Mouse (Mus musculus) liver, adult 2 months (tissue): ENCODE data around the gene 4930407I10Rik. TPM values are rescaled to one million over a fixed set of nuclear protein-coding genes. Genes with fewer than 3 reads are reported as not detected.

Experiments
- DNase-seq: peaks from one replicate; pipeline ENCODE4 v3.0.0-alpha.2; 2011; ENCODE audit warnings: low read depth, low spot score; ENCODE audit errors: extremely low read depth
- H3K27ac ChIP-seq: fragments of 200-500 bp; replicated peaks from 2 replicates; pipeline ENCODE4 v1.5.1; 2012; ENCODE audit warnings: low read depth, mild to moderate bottlenecking, control low read depth, inconsistent platforms, low read length; ENCODE audit not compliant: insufficient read depth
- H3K27me3 ChIP-seq: fragments of 200-500 bp; 2 replicates; pipeline ENCODE4 v1.6.1; 2012; ENCODE audit warnings: mild to moderate bottlenecking, moderate library complexity, low read length, inconsistent platforms; ENCODE audit not compliant: control insufficient read depth, insufficient read depth
- H3K36me3 ChIP-seq: fragments of 200-500 bp; 2 replicates; pipeline ENCODE4 v1.6.1; 2012; ENCODE audit warnings: low read length, inconsistent platforms; ENCODE audit not compliant: control insufficient read depth, insufficient read depth
- H3K4me1 ChIP-seq: fragments of 200-500 bp; 2 replicates; pipeline ENCODE4 v1.6.1; 2011; ENCODE audit warnings: low read length; ENCODE audit not compliant: control insufficient read depth, insufficient read depth
- H3K4me3 ChIP-seq: fragments of 200-500 bp; 2 replicates; pipeline ENCODE4 v1.5.1; 2011; ENCODE audit warnings: low read depth, mild to moderate bottlenecking, control low read depth, low read length, moderate library complexity; ENCODE audit not compliant: insufficient read depth
- H3K79me2 ChIP-seq: fragments of 200-500 bp; 2 replicates; pipeline ENCODE4 v1.6.1; 2012; ENCODE audit warnings: inconsistent platforms, mild to moderate bottlenecking, low read length, moderate library complexity; ENCODE audit not compliant: control insufficient read depth, insufficient read depth
- H3K9ac ChIP-seq: fragments of 200-500 bp; 2 replicates; pipeline ENCODE4 v1.6.1; 2012; ENCODE audit warnings: low read depth, mild to moderate bottlenecking, control low read depth, inconsistent platforms, low read length
- CTCF ChIP-seq: fragments of 200-500 bp; IDR thresholded peaks from 2 replicates; pipeline ENCODE4 v1.5.1; 2011; ENCODE audit warnings: low read depth, low read length, control low read depth
- POLR2A ChIP-seq: fragments of 200-500 bp; IDR thresholded peaks from 2 replicates; pipeline ENCODE4 v1.6.1; 2011; ENCODE audit warnings: low read length, control low read depth; ENCODE audit not compliant: insufficient read depth; ENCODE audit errors: extremely low read depth
- WGBS: fragments of 180-500 bp; shearing (Covaris S2); methylation state at CpG from one replicate; pipeline ENCODE4 v1.1.7; 2018; 5-methylcytosine and 5-hydroxymethylcytosine counted together
- polyA plus RNA-seq: library from polyadenylated mRNA; depleted of rRNA; stranded (reverse); fragments of >200 nt; gene quantifications from 2 replicates; pipeline ENCODE4 v1.2.3, GENCODE M21; 2012; rRNA removed
- total RNA-seq: library from RNA; depleted of rRNA; stranded (reverse); fragments of >200 nt; gene quantifications from 2 replicates; pipeline ENCODE4 v1.2.3, GENCODE M21; 2014; rRNA removed

4930407I10Rik gene
- total RNA-seq (not detected in 2 replicates), polyA plus RNA-seq (not detected in 2 replicates)

- Histone ChIP-seq H3K4me3 (no peak within 1 kb of the TSS), H3K9ac (no peak within 1 kb of the TSS), H3K27ac (no peak within 1 kb of the TSS), H3K27me3 (0 out of 2 replicates have a peak, but pooled peaks cover 2% of the 10 kb centered on the region), H3K36me3 (no peaks in the 10 kb centered on the region), H3K79me2 (no peaks in the 10 kb centered on the region), H3K4me1 (no peaks in the 10 kb centered on the region)
- DNase-seq = no peak
- 70% methylated on average over 1 of the region's 1 CpGs for WGBS
- no peak for TF ChIP-seq CTCF
- TF ChIP-seq POLR2A = no peak
Measured at GRCm38 (mm10) chr15:82058719-82059201, at the start of gene 4930407I10Rik. Gene 4930407I10Rik, plus strand, starts transcription at chr15:82059151.

- Histone ChIP-seq H3K27me3 (no peaks in the 10 kb centered on the region), H3K9ac (no peak overlapping the region), H3K79me2 (peaks cover 15% of the 10 kb centered on the region; the same call in 1 of the 2 replicates), H3K27ac (no peak overlapping the region), H3K4me3 (no peak overlapping the region), H3K4me1 (peaks cover 11% of the 10 kb centered on the region; the same call in 1 of the 2 replicates), H3K36me3 (no peaks in the 10 kb centered on the region)
- no peak for DNase-seq
- 90% methylated on average over 6 of the region's 6 CpGs for WGBS
- TF ChIP-seq CTCF (no peak), POLR2A (no peak)
Measured at GRCm38 (mm10) chr15:82011947-82012346, 47.0 kb upstream of the 4930407I10Rik start.

- Histone ChIP-seq H3K36me3 (no peaks in the 10 kb centered on the region), H3K79me2 (peaks cover 11% of the 10 kb centered on the region; the same call in 1 of the 2 replicates), H3K4me3 (peak overlapping the region; percentile 77), H3K27me3 (no peaks in the 10 kb centered on the region), H3K27ac (no peak overlapping the region), H3K9ac (peak overlapping the region; percentile 83; the same call in 1 of the 2 replicates), H3K4me1 (peaks cover 11% of the 10 kb centered on the region; the same call in 1 of the 2 replicates)
- WGBS = 12% methylated on average over 9 of the region's 9 CpGs
- DNase-seq = no peak
- TF ChIP-seq CTCF (no peak), POLR2A (no peak)
Measured at GRCm38 (mm10) chr15:82014745-82015391, 44.1 kb upstream of the 4930407I10Rik start.

- Histone ChIP-seq H3K27me3 (no peaks in the 10 kb centered on the region), H3K4me3 (peak overlapping the region; percentile 77), H3K36me3 (no peaks in the 10 kb centered on the region), H3K4me1 (peaks cover 11% of the 10 kb centered on the region; the same call in 1 of the 2 replicates), H3K9ac (peak overlapping the region; percentile 83), H3K27ac (peak overlapping the region; percentile 53), H3K79me2 (peaks cover 11% of the 10 kb centered on the region; the same call in 1 of the 2 replicates)
- DNase-seq = peak; percentile 43
- WGBS = 1% methylated on average over 39 of the region's 39 CpGs
- TF ChIP-seq POLR2A (no peak), CTCF (no peak)
Measured at GRCm38 (mm10) chr15:82015392-82016100, 43.4 kb upstream of the 4930407I10Rik start.

- Histone ChIP-seq H3K4me3 (peak overlapping the region; percentile 77), H3K9ac (peak overlapping the region; percentile 83), H3K27ac (peak overlapping the region; percentile 53), H3K4me1 (peaks cover 11% of the 10 kb centered on the region; the same call in 1 of the 2 replicates), H3K36me3 (no peaks in the 10 kb centered on the region), H3K79me2 (peaks cover 5% of the 10 kb centered on the region; the same call in 1 of the 2 replicates), H3K27me3 (no peaks in the 10 kb centered on the region)
- TF ChIP-seq POLR2A (peak; percentile 85), CTCF (peak; percentile 28)
- peak; percentile 95 for DNase-seq
- WGBS = under 1% methylated on average over 53 of the region's 53 CpGs
Measured at GRCm38 (mm10) chr15:82016101-82016808, 42.7 kb upstream of the 4930407I10Rik start.
